Mouse (Mus musculus) hindbrain, embryonic 14.5 days (tissue): ENCODE data around the gene Wnt3. TPM values are rescaled to one million over a fixed set of nuclear protein-coding genes. Genes with fewer than 3 reads are reported as not detected.

Experiments used
- polyA plus RNA-seq: library from polyadenylated mRNA; unstranded; fragments of >200 nt; fragmentation: Nextera tagmentation; extraction: Ambion mirVana; gene quantifications from 2 replicates; pipeline ENCODE4 v1.2.1, GENCODE M21; 2014

The Wnt3 gene
- polyA plus RNA-seq, 1 experiment from 2014 or later, result 9.0 TPM

Other genes with a start within 250 kb of the Wnt3 start
- not detected in 2 replicates for gene Gm884, start 153.0 kb upstream of the Wnt3 start, polyA plus RNA-seq
- gene Lyzl6, start 135.3 kb upstream of the Wnt3 start, polyA plus RNA-seq, result not detected in 2 replicates
- 0.35 TPM in 1 of 2 replicates, not detected in the other for gene Rprml, start 124.6 kb upstream of the Wnt3 start, polyA plus RNA-seq
- gene Gosr2, start 76.3 kb upstream of the Wnt3 start, polyA plus RNA-seq, result 93.0 and 97.6 TPM in 2 replicates
- gene Wnt9b, start 24.3 kb upstream of the Wnt3 start, polyA plus RNA-seq, result 0.16 and 0.19 TPM in 2 replicates
- gene Nsf, start 179.9 kb downstream of the Wnt3 start, polyA plus RNA-seq, result 178 and 206 TPM in 2 replicates
- 196 and 207 TPM in 2 replicates for gene Arf2, start 192.6 kb downstream of the Wnt3 start, polyA plus RNA-seq